Mouse (Mus musculus) megakaryocyte, embryonic 14.5 days (primary cell): ENCODE results near the gene St6galnac3. TPM values are rescaled to one million over a fixed set of nuclear protein-coding genes. Genes with fewer than 3 reads are reported as not detected.

ENCODE experiments used
- H3K27me3 ChIP-seq: replicated peaks from 2 replicates; pipeline ENCODE3; 2012; ENCODE audit warnings: inconsistent platforms
- H3K36me3 ChIP-seq: replicated peaks from 2 replicates; pipeline ENCODE3; 2012; ENCODE audit warnings: low read length, inconsistent platforms, mixed read lengths
- H3K4me1 ChIP-seq: 2 replicates; pipeline ENCODE4 v1.6.1; 2012; ENCODE audit warnings: inconsistent platforms
- H3K4me3 ChIP-seq: replicated peaks from 2 replicates; pipeline ENCODE3; 2012; ENCODE audit warnings: moderate library complexity, mild to moderate bottlenecking, inconsistent platforms
- H3K9me3 ChIP-seq: 2 replicates; pipeline ENCODE4 v1.6.1; 2012; ENCODE audit warnings: inconsistent platforms
- FLI1 ChIP-seq: IDR thresholded peaks from 2 replicates; pipeline ENCODE4 v1.6.1; 2012; ENCODE audit warnings: low read length, inconsistent platforms, mixed read lengths
- GATA1 ChIP-seq: IDR thresholded peaks from 3 replicates; pipeline ENCODE4 v1.6.1; 2012; ENCODE audit warnings: mixed read lengths, low read length, inconsistent platforms, borderline replicate concordance
- polyA plus RNA-seq: library from polyadenylated mRNA; stranded (reverse); fragments of >175 nt; gene quantifications from 2 replicates; pipeline ENCODE4 v1.2.3, GENCODE M21; 2012; ENCODE audit warnings: low replicate concordance; ENCODE audit not compliant: insufficient read depth

St6galnac3 gene
- polyA plus RNA-seq, 1 experiment, result 0.04 TPM

- no peaks in the 10 kb centered on the region for H3K27me3 ChIP-seq
- no peaks in the 10 kb centered on the region for H3K36me3 ChIP-seq
- peaks cover 20% of the 10 kb centered on the region for H3K9me3 ChIP-seq
- TF ChIP-seq FLI1 (no peak), GATA1 (no peak)
- no peaks in the 10 kb centered on the region; the same call in 1 of the 2 replicates for H3K4me1 ChIP-seq
- peak overlapping the region; percentile 38 for H3K4me3 ChIP-seq
Observed at GRCm38 (mm10) chr3:153553226-153553625, 171.7 kb downstream of the St6galnac3 start.

- Histone ChIP-seq H3K36me3 (no peaks in the 10 kb centered on the region), H3K9me3 (peaks cover 12% of the 10 kb centered on the region; the same call in 1 of the 2 replicates), H3K27me3 (no peaks in the 10 kb centered on the region), H3K4me3 (no peak overlapping the region), H3K4me1 (no peaks in the 10 kb centered on the region)
- TF ChIP-seq FLI1 (no peak), GATA1 (no peak)
Observed at GRCm38 (mm10) chr3:153546936-153547683, 177.9 kb downstream of the St6galnac3 start.

GRCm38 (mm10) chr3:153539851-153540250 lies 185.1 kb downstream of the St6galnac3 start:
- no peak for TF ChIP-seq FLI1
- no peak for TF ChIP-seq GATA1
- Histone ChIP-seq H3K4me3 (no peak overlapping the region), H3K9me3 (peaks cover 20% of the 10 kb centered on the region), H3K4me1 (peaks cover 6% of the 10 kb centered on the region; the same call in 1 of the 2 replicates), H3K36me3 (no peaks in the 10 kb centered on the region), H3K27me3 (no peaks in the 10 kb centered on the region)

GRCm38 (mm10) chr3:153538396-153538795 lies 186.6 kb downstream of the St6galnac3 start:
- Histone ChIP-seq H3K4me1 (peaks cover 6% of the 10 kb centered on the region; the same call in 1 of the 2 replicates), H3K4me3 (no peak overlapping the region), H3K36me3 (no peaks in the 10 kb centered on the region), H3K27me3 (no peaks in the 10 kb centered on the region), H3K9me3 (peaks cover 20% of the 10 kb centered on the region)
- TF ChIP-seq FLI1, result no peak
- TF ChIP-seq GATA1, result no peak

- Histone ChIP-seq H3K36me3 (no peaks in the 10 kb centered on the region), H3K4me3 (no peak overlapping the region), H3K4me1 (peaks cover 6% of the 10 kb centered on the region; the same call in 1 of the 2 replicates), H3K9me3 (peaks cover 16% of the 10 kb centered on the region), H3K27me3 (no peaks in the 10 kb centered on the region)
- TF ChIP-seq GATA1, result no peak
- no peak for TF ChIP-seq FLI1
Observed at GRCm38 (mm10) chr3:153537435-153537834, 187.5 kb downstream of the St6galnac3 start.

- Histone ChIP-seq H3K9me3 (peaks cover 11% of the 10 kb centered on the region), H3K4me3 (no peak overlapping the region), H3K36me3 (no peaks in the 10 kb centered on the region), H3K4me1 (peaks cover under 1% of the 10 kb centered on the region; the same call in 1 of the 2 replicates), H3K27me3 (no peaks in the 10 kb centered on the region)
- TF ChIP-seq GATA1 (no peak), FLI1 (no peak)
Observed at GRCm38 (mm10) chr3:153536260-153536659, 188.7 kb downstream of the St6galnac3 start.

- H3K9me3 ChIP-seq, result peaks cover 8% of the 10 kb centered on the region
- H3K36me3 ChIP-seq, result no peaks in the 10 kb centered on the region
- TF ChIP-seq FLI1 (no peak), GATA1 (no peak)
- H3K4me1 ChIP-seq, result no peaks in the 10 kb centered on the region
- no peaks in the 10 kb centered on the region for H3K27me3 ChIP-seq
- no peak overlapping the region for H3K4me3 ChIP-seq
Observed at GRCm38 (mm10) chr3:153529174-153529573, 195.8 kb downstream of the St6galnac3 start.

- H3K36me3 ChIP-seq, result no peaks in the 10 kb centered on the region
- H3K27me3 ChIP-seq, result no peaks in the 10 kb centered on the region
- no peaks in the 10 kb centered on the region for H3K4me1 ChIP-seq
- TF ChIP-seq FLI1 (no peak), GATA1 (no peak)
- peaks cover 16% of the 10 kb centered on the region for H3K9me3 ChIP-seq
- peak overlapping the region; percentile 67 for H3K4me3 ChIP-seq
Observed at GRCm38 (mm10) chr3:153525151-153525768, 199.7 kb downstream of the St6galnac3 start.

- peaks cover 61% of the 10 kb centered on the region for H3K9me3 ChIP-seq
- no peaks in the 10 kb centered on the region for H3K4me1 ChIP-seq
- H3K36me3 ChIP-seq, result no peaks in the 10 kb centered on the region
- no peaks in the 10 kb centered on the region for H3K27me3 ChIP-seq
- no peak overlapping the region for H3K4me3 ChIP-seq
- no peak for TF ChIP-seq FLI1
- no peak for TF ChIP-seq GATA1
Observed at GRCm38 (mm10) chr3:153516848-153517247, 208.1 kb downstream of the St6galnac3 start.

- no peaks in the 10 kb centered on the region for H3K36me3 ChIP-seq
- TF ChIP-seq FLI1, result no peak
- no peak for TF ChIP-seq GATA1
Observed at GRCm38 (mm10) chr3:153513501-153514060, 211.4 kb downstream of the St6galnac3 start.

More at GRCm38 (mm10) chr3:153513501-153514060, 211.4 kb downstream of the St6galnac3 start:
- Histone ChIP-seq H3K4me3 (no peak overlapping the region), H3K9me3 (peaks cover 38% of the 10 kb centered on the region), H3K4me1 (0 out of 2 replicates have a peak, but pooled peaks cover 7% of the 10 kb centered on the region), H3K27me3 (no peaks in the 10 kb centered on the region)
